Mouse (Mus musculus): ENCODE results near the gene Tppp3.

Gene Tppp3

DNA sequence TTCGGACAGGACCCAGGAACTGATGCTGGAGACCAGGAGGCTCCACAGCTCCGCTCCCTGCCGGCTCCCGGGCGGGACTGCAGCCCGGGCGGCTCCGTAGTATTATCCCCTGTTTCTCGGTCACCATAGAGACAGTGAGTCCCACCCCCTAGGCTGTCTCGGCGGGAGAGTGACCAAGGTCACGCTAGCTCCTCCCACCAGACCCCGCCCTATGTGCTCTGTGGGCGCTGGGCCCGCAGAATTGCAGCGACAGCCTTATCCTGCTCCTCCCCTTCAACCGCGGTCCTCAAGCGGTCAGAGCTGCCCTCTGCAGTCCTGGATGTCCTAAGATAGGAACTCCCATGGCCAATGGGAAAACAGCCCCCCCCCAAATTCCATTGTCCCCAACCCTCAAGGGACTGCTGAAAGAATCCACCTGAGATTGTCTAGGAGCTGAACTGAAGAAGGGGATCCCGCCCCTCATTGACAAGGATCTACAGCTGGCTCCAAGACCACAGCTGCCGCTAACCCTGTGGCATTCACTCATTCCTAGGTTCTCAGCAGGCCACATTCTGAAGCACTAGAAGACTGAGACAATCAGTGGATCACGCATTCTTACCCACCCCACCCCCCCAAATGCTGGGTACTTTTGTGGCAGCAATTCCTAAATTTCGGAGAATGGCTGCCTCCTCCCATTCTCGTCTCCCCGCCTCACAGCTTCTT lies at the start of gene Tppp3:
Gene Tppp3, minus strand, starts transcription at position 213 of the 702 bp plus-strand sequence.
- DNase-seq (ENCODE audit: low read depth, low spot score): peak; percentile 97

DNA sequence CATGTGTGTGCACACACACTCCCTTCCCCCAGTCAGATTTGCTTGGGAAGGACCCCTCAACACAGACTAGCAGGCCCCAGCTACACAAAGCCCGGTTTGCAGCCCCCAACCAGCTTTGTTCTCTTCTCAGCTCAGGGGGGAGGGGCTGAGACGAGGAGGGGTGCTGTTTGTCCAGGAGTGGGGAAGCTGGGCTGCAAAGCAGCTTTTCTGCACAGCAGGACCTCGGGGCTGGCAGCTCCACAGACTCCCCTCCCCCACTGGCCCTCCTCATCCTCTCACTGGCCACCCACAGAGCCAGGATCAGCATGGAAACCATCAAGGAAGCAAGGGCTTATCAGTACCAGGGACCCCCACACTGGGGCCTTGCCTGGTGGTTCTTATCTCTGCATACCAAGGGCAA lies 49.7 kb upstream of the Tppp3 start:
- DNase-seq (ENCODE audit: low read depth, low spot score): no peak

DNA sequence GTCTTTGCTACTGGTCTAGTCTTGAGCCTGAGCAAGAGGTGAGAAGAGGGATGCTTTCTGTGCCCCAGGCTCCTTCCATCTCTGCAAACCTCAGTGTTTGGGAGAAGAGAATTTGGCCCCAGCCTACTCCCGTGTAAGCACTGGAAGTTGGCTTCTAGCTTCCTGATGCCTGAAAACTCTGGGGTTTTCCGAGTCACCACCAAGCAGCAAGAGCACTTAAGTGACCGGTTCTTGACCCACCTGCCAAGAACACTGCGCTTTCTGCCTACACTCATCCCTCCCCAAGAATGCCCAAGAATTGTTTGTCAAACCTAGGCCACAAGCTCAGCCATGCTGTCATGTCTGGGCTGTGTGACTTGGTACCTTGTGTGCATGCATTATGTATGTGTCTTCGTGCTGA lies 49.2 kb upstream of the Tppp3 start:
- no peak for DNase-seq (ENCODE audit: low read depth, low spot score)

DNA sequence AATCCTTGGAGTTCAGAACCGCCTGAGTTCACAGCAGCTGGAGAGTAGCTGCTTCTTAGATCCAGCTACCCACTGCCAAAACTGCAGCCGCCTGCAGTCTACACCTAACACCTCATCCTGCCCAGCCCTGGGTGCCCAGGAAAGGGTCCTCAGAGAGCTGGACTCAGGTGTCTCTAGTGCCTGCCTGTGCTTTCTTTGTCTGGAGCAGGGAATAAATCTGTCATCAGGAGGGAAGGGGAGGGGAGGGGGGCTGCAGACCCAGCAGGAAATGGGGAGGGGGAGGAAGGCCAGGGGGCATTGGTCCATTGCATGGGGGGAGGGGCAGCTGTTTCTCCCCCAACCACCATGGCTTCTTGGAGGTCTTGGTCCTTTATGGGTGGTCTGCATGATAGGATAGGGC lies 48.3 kb upstream of the Tppp3 start:
- DNase-seq (ENCODE audit: low read depth, low spot score): no peak

DNA sequence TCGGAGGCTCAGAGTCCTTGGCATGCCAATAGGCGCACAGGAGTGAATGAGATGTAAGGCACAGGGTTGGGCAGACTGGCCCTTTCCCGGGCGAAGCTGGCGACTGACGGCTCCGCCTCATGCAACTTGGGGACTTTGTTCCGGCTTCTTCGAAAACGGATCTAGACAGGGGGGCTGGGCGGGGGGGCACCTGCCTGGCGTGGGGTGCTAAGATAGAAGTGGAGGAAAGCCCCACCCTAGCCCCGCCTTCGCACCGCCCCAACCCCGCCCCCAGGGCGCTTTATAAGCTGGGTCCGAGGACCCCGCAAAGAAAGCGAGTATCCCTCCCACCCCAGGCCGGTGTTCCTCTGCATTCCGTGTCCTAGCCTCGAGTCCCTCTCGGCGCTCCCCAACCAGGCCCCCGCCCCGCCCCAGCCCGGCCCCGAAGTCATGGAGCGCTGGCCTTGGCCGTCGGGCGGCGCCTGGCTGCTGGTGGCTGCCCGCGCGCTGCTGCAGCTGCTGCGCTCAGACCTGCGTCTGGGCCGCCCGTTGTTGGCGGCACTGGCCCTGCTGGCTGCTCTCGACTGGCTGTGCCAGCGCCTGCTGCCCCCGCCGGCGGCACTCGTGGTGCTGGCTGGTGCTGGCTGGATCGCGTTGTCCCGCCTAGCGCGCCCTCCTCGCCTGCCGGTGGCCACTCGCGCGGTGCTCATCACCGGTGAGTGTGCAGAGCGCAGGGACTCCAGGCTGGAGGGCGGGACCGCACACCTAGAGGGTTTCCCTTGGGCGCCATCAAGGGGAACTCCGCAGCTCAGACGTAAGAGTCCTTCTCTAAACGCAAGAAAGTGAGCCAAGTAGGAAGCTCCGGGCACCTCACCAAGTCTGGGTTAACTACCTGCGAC lies 47.3 kb upstream of the Tppp3 start, which contains the start of gene Hsd11b2:
Gene Hsd11b2, plus strand, starts transcription at position 320 of the 878 bp plus-strand sequence.
- DNase-seq (ENCODE audit: low read depth, low spot score): peak; percentile 60

DNA sequence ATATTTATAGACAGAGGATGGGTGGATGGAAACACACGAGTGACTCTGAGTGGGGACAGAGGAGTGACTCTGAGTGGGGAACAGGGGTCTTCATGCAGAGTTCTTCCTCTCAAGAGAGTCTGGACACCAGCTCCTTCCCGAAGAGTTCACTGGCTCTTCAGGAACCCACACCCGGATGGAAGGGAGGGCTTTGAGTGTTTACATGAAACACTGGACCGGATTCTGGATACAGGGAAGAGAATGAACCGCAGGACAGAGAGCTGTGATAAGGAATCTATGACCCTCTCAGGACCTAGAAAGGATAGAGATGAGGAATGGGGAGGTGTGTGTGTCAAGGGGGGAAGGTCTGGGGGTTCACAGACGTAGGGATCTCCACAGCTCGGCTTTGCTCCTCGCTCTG lies 46.0 kb upstream of the Tppp3 start:
- no peak for DNase-seq (ENCODE audit: low read depth, low spot score)

DNA sequence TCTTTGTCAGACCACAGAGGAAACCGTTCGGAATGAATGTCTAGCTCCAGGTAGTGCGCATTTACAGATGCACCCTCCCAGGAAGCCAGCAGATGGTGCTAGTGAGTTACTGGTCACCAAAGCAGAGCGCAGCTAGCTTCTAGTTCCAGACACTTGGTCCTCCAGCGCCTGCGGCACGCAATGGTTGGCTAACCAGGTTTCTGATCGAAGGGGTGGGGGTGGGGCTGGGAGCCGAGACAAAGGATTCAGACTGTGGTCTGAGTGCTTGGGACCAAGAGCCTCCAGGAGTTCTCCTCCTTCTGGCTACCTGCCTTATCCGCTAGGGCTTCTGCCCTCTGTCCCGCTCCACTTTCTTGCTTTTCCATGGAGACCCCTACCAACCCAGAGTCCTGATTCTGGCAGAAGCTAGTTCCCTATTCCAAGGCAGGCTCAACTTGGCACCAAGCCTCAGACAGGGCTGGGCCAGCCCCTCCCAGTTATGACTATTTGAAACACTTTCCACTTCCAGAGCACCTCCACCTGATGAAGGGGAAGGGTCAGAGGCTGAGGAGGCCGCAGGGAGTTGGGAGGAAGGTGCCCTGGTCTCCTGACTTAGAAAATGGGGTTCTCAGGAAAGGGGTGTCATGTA lies 44.8 kb upstream of the Tppp3 start:
- peak; percentile 88 for DNase-seq (ENCODE audit: low read depth, low spot score)

DNA sequence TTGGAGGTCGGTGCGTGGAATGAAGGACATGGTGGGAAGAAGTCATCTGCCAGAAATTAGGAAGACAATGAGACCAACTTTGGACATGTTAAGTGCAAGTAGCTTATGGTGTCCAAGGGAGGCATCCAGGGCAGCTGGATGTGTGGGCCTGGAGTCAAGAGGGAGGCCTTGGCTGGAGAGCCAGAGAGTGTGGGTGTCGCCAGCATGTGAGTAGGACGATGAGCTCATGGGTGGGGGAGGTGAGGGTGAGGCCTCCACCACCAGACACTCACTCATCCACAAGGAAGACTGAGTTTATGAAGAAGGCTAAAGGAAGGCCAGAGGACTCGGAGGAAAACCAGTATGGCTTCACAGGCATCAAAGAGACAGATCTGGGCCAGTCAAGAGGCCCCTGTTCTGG lies 43.3 kb upstream of the Tppp3 start:
- peak; percentile 58 for DNase-seq (ENCODE audit: low read depth, low spot score)

DNA sequence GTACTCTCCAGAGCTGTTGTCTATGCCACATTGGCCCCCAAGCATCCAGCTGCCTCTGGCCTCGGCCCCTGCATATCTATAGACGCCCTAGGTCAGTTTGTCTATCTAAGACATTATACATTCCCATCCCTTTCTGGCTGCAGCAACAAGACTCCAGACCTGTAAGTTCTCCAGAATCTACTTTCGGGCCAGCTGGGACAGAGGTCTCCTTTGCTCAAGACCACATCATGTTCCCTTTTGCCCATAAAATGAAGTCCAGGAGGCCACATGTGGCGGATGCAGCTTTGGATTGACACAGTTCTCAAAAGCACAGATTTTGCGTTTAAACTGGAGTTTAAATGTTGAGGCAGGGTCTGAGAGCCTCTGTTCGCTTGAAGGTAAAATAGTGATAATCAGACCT lies 42.9 kb upstream of the Tppp3 start:
- no peak for DNase-seq (ENCODE audit: low read depth, low spot score)

DNA sequence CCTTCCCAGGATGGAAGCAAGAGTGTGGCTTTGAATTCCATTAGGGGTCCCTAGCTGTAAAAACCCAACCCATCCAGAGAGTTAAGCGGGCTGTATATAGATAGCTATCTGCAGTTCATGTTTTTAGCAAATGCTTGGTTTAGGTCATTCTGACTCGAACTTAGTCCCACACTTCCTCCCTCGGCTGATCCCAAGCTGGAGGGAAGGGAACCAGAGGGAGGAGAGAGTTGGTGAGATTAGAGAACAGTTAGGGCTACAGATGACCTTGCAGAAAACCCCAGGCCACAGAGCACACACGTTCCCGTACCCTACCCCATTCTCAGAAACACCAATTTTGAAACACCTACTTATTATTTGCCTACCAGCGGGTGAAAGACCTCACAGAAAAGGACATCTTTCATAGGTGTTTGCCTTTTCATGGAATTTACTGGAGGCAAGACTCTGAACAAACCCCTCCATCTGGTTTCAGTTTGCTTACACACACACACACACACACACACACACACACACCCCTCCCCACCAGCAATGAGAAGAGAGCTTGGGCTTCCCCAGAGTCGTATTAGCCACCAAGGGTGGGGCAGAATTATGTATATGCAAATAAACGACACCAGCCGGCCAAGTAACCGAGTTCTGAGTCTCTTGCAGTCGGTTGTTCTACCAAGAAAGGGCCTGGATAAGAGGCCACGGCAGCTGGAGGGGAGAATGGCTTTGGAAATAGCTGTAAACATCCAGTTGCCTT lies 38.8 kb upstream of the Tppp3 start:
- DNase-seq (ENCODE audit: low read depth, low spot score): no peak

DNA sequence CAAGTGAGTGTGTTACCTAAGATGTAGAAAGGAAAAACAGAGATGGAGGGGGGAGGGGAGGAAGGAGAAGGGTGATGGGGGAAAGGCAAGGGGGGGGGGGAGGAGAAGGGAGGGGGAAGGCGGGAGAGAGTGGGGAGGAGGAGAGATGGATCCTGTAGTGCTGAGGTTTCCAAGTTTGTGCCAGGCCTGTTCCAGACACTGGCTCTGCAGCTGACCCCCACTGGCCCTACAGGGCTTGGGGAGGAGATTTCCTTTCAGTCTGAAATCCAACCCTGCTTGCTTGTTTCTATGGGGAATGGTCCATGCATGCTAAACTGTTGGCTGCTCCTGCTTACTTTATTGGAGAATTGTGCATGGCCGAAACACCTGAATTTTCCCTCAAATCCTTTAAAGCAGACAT lies 37.4 kb upstream of the Tppp3 start:
- DNase-seq (ENCODE audit: low read depth, low spot score): no peak

DNA sequence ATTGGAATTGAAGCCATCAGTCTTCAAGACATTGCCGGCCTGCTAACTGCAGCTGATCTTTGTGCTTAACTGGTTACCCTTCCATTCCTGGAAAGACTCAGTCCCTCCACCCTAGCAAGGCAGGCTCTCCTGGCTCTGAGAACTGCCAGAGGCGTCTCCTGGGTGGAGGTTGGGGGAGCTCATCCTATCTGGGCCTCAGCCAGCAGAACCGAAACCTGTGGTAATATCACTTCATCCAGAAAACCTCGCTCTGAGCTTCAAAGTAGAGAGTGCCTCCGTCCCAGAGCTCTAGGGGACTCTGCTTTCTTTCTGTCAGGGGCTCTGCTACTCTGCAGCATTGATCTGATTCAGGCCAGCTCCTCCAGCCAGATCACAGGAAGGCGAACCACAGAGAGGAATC lies 35.7 kb upstream of the Tppp3 start:
- no peak for DNase-seq (ENCODE audit: low read depth, low spot score)

DNA sequence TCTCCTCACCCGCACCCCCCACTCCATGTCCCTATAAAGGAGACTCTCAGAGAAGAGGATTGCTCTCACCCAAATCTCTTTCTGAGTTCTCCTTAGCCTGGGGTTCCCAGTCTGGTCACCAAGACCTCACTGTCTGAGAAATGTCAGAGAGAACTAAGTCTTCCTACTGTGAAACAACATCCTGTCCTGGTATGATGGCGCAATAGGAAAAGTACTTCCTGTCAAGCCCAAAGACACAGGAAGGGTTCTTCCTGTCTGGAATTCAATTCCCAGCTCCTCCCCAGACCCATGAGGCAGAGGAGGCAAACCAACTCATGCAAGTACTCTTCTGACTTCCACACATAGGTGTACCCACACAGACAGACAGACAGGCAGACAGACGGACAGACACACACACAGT lies 33.3 kb upstream of the Tppp3 start:
- DNase-seq (ENCODE audit: low read depth, low spot score): no peak

DNA sequence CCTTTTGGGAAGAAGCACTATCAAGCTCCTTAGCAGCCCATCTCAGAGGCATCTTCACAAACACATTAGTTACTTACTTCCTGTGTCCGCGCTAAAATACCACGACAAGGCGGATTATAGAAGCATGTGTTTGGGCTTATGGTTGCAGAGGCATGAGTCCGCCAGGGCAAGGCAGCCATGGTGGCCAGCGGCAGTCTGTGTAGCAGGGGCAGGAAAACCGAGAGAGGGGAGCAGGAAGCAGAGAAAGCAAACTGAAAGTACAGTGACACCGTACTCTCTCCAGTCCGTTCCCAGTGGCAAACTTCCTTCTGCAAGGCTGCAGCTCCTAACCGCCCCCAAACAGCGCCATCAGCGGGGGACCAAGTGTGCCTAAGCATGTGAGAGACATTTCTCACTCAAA lies 28.5 kb upstream of the Tppp3 start:
- no peak for DNase-seq (ENCODE audit: low read depth, low spot score)

DNA sequence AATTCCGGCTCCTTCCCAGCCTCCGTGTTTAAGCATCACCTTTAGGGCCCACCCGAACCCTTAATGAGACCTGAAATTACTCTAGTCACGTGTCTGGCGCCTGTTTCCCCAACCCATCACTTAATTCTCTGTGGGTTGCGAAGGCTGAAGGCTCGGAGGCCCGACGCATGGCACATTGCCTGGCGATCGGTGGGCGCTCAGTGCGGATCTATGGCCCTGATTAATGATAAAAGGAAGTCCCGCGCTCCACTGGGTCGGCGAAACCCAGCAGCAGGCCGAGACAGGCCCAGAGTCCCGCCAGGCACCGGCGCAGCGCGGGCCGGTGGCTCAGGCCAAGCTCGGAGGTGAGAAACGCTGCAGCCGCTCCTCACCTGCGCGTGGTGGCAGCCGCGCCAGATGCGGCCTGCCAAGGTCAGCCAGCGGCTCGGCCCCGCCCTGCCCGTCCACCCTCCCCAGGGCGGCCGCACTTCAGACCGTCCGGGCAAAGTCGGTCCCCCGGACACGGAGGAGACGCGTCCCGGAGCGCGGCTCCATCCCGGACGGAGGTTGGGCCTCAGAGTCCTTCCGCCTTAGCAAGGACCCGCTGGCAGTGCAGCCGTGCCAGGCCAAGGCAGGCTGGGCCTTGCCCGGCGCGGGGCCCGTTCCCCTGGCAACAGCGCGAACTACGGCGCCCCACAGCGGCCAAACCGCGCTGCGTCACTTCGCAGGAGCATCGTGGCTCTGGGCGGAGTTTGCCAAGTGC lies 25.3 kb upstream of the Tppp3 start, which contains the start of gene Zdhhc1:
Gene Zdhhc1, minus strand, starts transcription at position 464 of the 742 bp plus-strand sequence.
- DNase-seq (ENCODE audit: low read depth, low spot score): peak; percentile 95

DNA sequence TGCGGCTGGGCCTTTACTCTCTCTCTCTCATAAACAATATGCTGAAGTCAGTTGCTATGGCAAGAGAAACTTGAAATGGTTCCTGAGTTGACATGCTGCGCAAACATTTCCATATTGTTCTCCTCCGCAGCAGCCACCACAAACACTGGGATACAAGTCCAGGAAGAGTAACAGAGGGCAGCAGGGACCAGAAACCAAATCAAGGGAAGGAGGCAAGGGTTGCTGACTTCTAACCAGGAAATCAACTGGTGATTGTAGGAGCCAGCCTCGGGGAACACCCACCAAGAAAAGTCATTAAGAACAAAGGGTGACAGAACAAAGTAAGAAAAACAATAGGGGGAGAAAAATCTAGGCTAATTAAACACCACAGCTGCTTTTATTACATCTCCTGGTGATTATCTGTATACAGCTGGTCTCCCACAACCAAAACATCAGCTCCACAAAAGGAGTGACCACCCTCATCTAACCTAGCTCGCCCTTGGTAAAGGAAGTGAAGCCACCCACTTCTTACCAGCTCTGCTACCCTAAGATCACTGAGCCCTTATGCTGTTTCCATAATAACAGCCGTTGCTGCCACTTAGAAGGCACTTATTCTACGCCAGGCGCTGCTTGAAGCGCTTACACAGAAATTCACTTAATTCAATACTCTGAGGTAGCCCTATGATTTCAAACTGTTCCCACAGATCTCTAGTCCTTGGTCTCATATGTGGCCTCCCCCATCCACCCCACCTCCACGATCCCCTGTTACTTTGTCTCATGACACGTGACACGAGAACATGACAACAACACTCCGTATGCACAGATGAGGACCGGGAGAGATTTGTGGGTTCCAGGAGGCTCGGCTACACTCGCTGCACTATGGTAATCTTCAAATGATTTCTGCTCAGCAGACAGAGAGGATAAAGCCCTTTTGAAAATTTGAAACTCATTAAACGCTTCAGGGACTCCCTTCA lies 24.3 kb upstream of the Tppp3 start:
- peak; percentile 32 for DNase-seq (ENCODE audit: low read depth, low spot score)

DNA sequence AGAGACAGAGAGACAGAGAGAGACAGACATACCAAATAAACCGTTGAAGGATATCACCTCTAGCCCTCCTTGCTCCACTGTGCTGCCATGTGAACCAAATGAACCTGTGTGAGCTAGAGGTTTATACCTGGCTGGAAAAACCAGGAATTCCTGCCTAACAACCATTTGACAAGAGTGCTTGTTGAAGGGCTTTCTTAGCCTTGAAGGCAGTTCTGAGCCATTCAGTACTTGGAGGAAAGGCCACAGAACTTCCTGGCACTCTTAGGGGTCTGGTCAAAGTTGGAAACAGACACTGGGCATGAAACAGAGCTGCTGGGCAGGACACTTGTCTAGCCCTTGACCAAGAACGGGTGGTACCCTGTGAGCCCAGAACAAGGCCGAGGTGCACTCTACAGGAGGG lies 23.2 kb upstream of the Tppp3 start:
- no peak for DNase-seq (ENCODE audit: low read depth, low spot score)

DNA sequence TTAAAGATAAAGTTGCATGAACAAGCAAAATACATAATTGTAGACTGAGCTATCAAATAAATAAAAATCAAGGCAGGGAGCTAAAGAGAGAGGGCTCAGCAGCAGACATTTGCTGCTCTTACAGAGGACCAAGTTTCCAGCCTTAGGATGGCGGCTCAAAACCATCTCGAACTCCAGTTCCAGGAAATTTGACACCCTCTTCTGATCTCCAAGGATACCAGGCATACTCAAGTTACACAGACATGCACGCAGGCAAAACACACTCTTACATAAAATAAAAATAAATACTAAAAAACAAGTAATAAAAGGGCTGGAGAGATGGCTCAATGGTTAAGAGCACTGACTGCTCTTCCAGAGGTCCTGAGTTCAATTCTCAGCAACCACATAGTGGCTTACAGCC lies 22.2 kb upstream of the Tppp3 start:
- no peak for DNase-seq (ENCODE audit: low read depth, low spot score)

DNA sequence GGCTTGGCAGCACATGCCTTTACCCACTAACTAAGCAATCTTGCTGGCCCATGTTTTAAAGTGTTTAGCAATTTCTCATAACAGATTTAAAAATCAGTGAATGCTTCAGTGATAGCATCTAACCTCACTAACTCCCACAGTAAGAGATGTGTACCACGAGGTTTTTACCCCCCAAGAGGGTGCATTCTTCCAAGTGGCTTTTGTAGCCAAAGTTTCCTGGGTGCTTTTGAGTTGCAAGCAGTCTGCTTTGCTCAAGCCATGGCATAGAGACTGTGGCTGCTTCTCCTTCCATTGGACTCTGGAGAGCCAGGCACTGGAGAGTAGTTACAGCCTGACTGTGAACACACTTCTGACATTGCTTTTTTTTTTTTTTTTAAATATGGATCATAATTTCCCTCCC lies 18.0 kb upstream of the Tppp3 start:
- DNase-seq (ENCODE audit: low read depth, low spot score): no peak

DNA sequence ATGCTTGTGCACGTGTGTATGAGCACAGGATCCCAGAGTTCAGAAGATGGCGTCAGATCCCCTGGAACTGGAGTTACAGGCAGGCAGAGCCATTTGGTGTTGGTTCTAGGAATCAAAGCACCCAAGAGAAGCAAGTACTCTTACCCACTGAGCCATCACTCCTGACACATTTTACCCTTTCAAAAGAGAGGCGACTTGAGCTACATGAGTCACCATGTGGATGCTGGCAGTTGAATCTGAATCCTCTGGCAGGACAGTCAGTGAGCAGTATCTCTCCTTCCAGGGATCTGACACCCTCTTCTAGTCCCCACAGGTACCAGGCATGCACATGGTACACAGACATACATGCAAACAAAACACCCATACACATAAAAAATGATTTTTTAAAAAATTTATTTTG lies 16.8 kb upstream of the Tppp3 start:
- DNase-seq (ENCODE audit: low read depth, low spot score): no peak

Data from brain, adult 2 months (tissue).